Mouse (Mus musculus) lung, postnatal 0 days (tissue): ENCODE results near the gene Ddn. TPM values are rescaled to one million over a fixed set of nuclear protein-coding genes. Genes with fewer than 3 reads are reported as not detected.

Source experiments
- ATAC-seq: fragments of 200-750 bp; cut with Nextera tagmentation; 2 replicates; pipeline ENCODE4 v1.8.0; 2017; ENCODE audit warnings: moderate library complexity
- DNase-seq: peaks from one replicate; pipeline ENCODE4 v3.0.0-alpha.2; 2016; ENCODE audit warnings: low spot score
- H3K27ac ChIP-seq: fragments of 300-500 bp; sonication (generic); 2 replicates; pipeline ENCODE4 v1.5.1; 2014; ENCODE audit warnings: antibody characterized with exemption, mild to moderate bottlenecking, low read length, mixed read lengths
- H3K27me3 ChIP-seq: fragments of 300-500 bp; sonication (generic); replicated peaks from 2 replicates; pipeline ENCODE4 v1.6.1; 2014; ENCODE audit warnings: low read length, mixed read lengths; ENCODE audit not compliant: insufficient read depth
- H3K36me3 ChIP-seq: fragments of 300-500 bp; sonication (generic); 2 replicates; pipeline ENCODE4 v1.6.1; 2014; ENCODE audit warnings: low read length, mixed read lengths; ENCODE audit not compliant: insufficient read depth
- H3K4me1 ChIP-seq: fragments of 300-500 bp; sonication (generic); 2 replicates; pipeline ENCODE4 v1.6.1; 2014; ENCODE audit warnings: antibody characterized with exemption, low read depth, low read length, mixed read lengths; ENCODE audit not compliant: insufficient read depth
- H3K4me2 ChIP-seq: fragments of 300-500 bp; sonication (generic); replicated peaks from 2 replicates; pipeline ENCODE4 v1.6.1; 2014; ENCODE audit warnings: low read depth, mild to moderate bottlenecking, low read length, moderate library complexity, mixed read lengths
- H3K4me3 ChIP-seq: fragments of 300-500 bp; sonication (generic); 2 replicates; pipeline ENCODE4 v1.5.1; 2014; ENCODE audit warnings: low read depth, low read length
- H3K9ac ChIP-seq: fragments of 300-500 bp; sonication (generic); replicated peaks from 2 replicates; pipeline ENCODE4 v1.6.1; 2014; ENCODE audit warnings: low read depth, mild to moderate bottlenecking
- H3K9me3 ChIP-seq: fragments of 300-500 bp; sonication (generic); 2 replicates; pipeline ENCODE4 v1.6.1; 2016; ENCODE audit warnings: low read length, mixed read lengths
- CTCF ChIP-seq: IDR thresholded peaks from 2 replicates; pipeline ENCODE4 v1.5.1; 2016; ENCODE audit warnings: antibody characterized with exemption, mild to moderate bottlenecking
- EP300 ChIP-seq: IDR thresholded peaks from 2 replicates; pipeline ENCODE4 v1.6.1; 2016; ENCODE audit warnings: antibody characterized with exemption, mild to moderate bottlenecking, control low read depth
- WGBS: fragments of 180-500 bp; shearing (Covaris S2); extraction: QIAGEN DNeasy Blood & Tissue Kit; methylation state at CpG from one replicate; pipeline ENCODE4 v1.1.7; 2014; 5-methylcytosine and 5-hydroxymethylcytosine counted together
- polyA plus RNA-seq: library from polyadenylated mRNA; unstranded; fragments of >200 nt; fragmentation: Nextera tagmentation; extraction: Ambion mirVana; gene quantifications from 2 replicates; pipeline ENCODE4 v1.2.1, GENCODE M21; 2015

Gene Ddn
- polyA plus RNA-seq, 1 experiment from 2014 or later = 0.04 TPM

DNA sequence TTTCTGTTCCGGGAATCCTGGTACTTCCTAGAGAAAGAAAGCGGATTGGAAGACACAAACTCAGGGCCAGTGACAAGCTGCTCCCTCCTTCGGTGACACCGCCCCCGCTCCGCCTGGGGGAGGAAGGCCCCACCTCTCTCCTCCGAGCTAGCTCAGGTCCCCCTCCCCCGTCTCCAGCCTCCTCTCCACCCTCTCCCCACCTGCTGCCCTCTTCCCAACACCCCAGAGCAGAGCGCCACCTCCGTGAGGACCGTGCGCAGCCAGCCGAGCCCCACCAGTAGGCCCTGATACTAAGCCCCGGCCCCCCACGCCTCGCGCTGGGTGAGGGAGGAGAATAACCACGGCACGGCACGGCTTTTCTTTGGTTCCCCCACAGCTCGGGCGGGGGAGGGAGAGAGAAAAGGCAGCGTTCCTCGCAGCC, 47.1 kb downstream of the Ddn start:
- peak overlapping the region; percentile 97 for H3K4me2 ChIP-seq
- 0% methylated on average over 18 of the region's 24 CpGs for WGBS
- TF ChIP-seq EP300 (no peak), CTCF (peak; percentile 47)
- peak; percentile 85 for ATAC-seq
- no peaks in the 10 kb centered on the region for H3K9me3 ChIP-seq
- H3K27me3 ChIP-seq = no peaks in the 10 kb centered on the region
- peaks cover 8% of the 10 kb centered on the region; the same call in 1 of the 2 replicates for H3K4me1 ChIP-seq
- H3K36me3 ChIP-seq = no peaks in the 10 kb centered on the region
- peak overlapping the region; percentile 86 for H3K27ac ChIP-seq
- peak overlapping the region; percentile 70 for H3K9ac ChIP-seq
- peak overlapping the region; percentile 95 for H3K4me3 ChIP-seq
- DNase-seq = peak; percentile 93

DNA sequence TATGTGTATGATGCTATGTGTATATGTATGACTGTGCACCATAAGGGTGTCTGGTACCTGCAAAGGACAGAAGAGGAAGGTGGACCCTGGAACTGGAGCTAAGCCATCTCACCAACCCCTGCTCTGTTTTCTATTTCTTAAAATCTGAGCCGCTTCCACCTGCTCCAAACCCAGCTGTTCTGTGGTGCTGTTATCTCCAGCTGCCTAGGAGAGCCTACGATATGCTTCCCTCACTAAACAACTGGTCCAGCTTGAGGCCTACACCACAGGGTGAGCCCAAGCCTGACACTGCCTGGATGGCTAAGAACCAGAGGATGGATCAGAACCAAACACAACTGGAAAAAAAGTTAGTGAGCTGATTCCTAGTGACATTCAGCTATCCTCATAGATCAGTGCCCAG, 55.2 kb downstream of the Ddn start:
- 95% methylated on average over 2 of the region's 2 CpGs for WGBS
- DNase-seq (no peak), ATAC-seq (no peak)
- Histone ChIP-seq H3K9me3 (no peaks in the 10 kb centered on the region), H3K4me1 (no peaks in the 10 kb centered on the region), H3K27ac (no peak overlapping the region), H3K4me2 (no peak overlapping the region), H3K27me3 (no peaks in the 10 kb centered on the region), H3K9ac (no peak overlapping the region), H3K4me3 (no peak overlapping the region), H3K36me3 (no peaks in the 10 kb centered on the region)
- TF ChIP-seq CTCF = no peak
- no peak for TF ChIP-seq EP300

Other genes starting within 250 kb of the Ddn start
- 31.0 and 32.2 TPM in 2 replicates for gene Ccnt1, start 238.6 kb downstream of the Ddn start, polyA plus RNA-seq
- gene 4930415O20Rik, start 238.5 kb downstream of the Ddn start, polyA plus RNA-seq = 0.31 TPM in 1 of 2 replicates, not detected in the other
- gene Adcy6, start 199.4 kb downstream of the Ddn start, polyA plus RNA-seq = 9.2 and 12.1 TPM in 2 replicates
- 7.4 and 10.7 TPM in 2 replicates for gene Cacnb3, start 178.7 kb downstream of the Ddn start, polyA plus RNA-seq
- gene Ddx23, start 146.6 kb downstream of the Ddn start, polyA plus RNA-seq = 14.5 and 17.5 TPM in 2 replicates
- gene Rnd1, start 132.0 kb downstream of the Ddn start, polyA plus RNA-seq = 3.1 and 3.9 TPM in 2 replicates
- gene Ccdc65, start 101.3 kb downstream of the Ddn start, polyA plus RNA-seq = 3.7 and 5.1 TPM in 2 replicates
- 45.2 and 45.5 TPM in 2 replicates for gene Fkbp11, start 81.3 kb downstream of the Ddn start, polyA plus RNA-seq
- 47.1 and 56.0 TPM in 2 replicates for gene Arf3, start 46.3 kb downstream of the Ddn start, polyA plus RNA-seq
- 0.13 and 0.14 TPM in 2 replicates for gene Wnt10b, start 31.3 kb downstream of the Ddn start, polyA plus RNA-seq
- not detected in 2 replicates for gene Wnt1, start 19.6 kb downstream of the Ddn start, polyA plus RNA-seq
- gene Prkag1, start 22.0 kb upstream of the Ddn start, polyA plus RNA-seq = 72.2 and 76.7 TPM in 2 replicates
- gene Kmt2d, start 61.7 kb upstream of the Ddn start, polyA plus RNA-seq = 8.7 and 11.1 TPM in 2 replicates
- gene Rhebl1, start 85.0 kb upstream of the Ddn start, polyA plus RNA-seq = 8.1 and 10.2 TPM in 2 replicates
- gene Dhh, start 89.0 kb upstream of the Ddn start, polyA plus RNA-seq = 5.1 and 6.6 TPM in 2 replicates
- gene Lmbr1l, start 108.7 kb upstream of the Ddn start, polyA plus RNA-seq = 16.5 and 17.0 TPM in 2 replicates
- gene Tuba1b, start 125.1 kb upstream of the Ddn start, polyA plus RNA-seq = 415 and 427 TPM in 2 replicates
- gene Gm49450, start 144.1 kb upstream of the Ddn start, polyA plus RNA-seq = not detected in 2 replicates
- 881 and 945 TPM in 2 replicates for gene Tuba1a, start 144.2 kb upstream of the Ddn start, polyA plus RNA-seq
- gene Tuba1c, start 220.4 kb upstream of the Ddn start, polyA plus RNA-seq = 45.1 and 53.2 TPM in 2 replicates
- gene Prph, start 245.7 kb upstream of the Ddn start, polyA plus RNA-seq = 0.32 and 0.42 TPM in 2 replicates